Mouse (Mus musculus) intestine, embryonic 16.5 days (tissue): ENCODE data around the gene Bid. TPM values are rescaled to one million over a fixed set of nuclear protein-coding genes. Genes with fewer than 3 reads are reported as not detected.
A peak's percentile ranks its signal among the peaks of the same experiment; 100 is the strongest.
"Not testable (repeated sequence)": the region's sequence is repeated elsewhere in the genome, so short reads cannot be mapped to it uniquely, and the experiment has no call there.

Experiments
- ATAC-seq: fragments of 200-750 bp; cut with Nextera tagmentation; 2 replicates; pipeline ENCODE4 v1.8.0; 2017; ENCODE audit warnings: moderate TSS enrichment, moderate library complexity
- H3K27ac ChIP-seq: fragments of 300-500 bp; sonication (generic); 2 replicates; pipeline ENCODE4 v1.5.1; 2014; ENCODE audit warnings: mild to moderate bottlenecking, low read length
- H3K27me3 ChIP-seq: fragments of 300-500 bp; sonication (generic); replicated peaks from 2 replicates; pipeline ENCODE4 v1.6.1; 2014; ENCODE audit warnings: low read length, control low read depth, mixed read lengths; ENCODE audit not compliant: control insufficient read depth, insufficient read depth
- H3K36me3 ChIP-seq: fragments of 300-500 bp; sonication (generic); 2 replicates; pipeline ENCODE4 v1.6.1; 2014; ENCODE audit warnings: low read length, control low read depth; ENCODE audit not compliant: control insufficient read depth, insufficient read depth
- H3K4me1 ChIP-seq: fragments of 300-500 bp; sonication (generic); 2 replicates; pipeline ENCODE4 v1.6.1; 2014; ENCODE audit warnings: low read length, control low read depth, mixed read lengths; ENCODE audit not compliant: control insufficient read depth, insufficient read depth
- H3K4me2 ChIP-seq: fragments of 300-500 bp; sonication (generic); 2 replicates; pipeline ENCODE4 v1.6.1; 2014; ENCODE audit warnings: low read depth, low read length, control low read depth
- H3K4me3 ChIP-seq: fragments of 300-500 bp; sonication (generic); 2 replicates; pipeline ENCODE4 v1.5.1; 2014; ENCODE audit warnings: mild to moderate bottlenecking, low read length
- H3K9ac ChIP-seq: fragments of 300-500 bp; sonication (generic); 2 replicates; pipeline ENCODE4 v1.6.1; 2014; ENCODE audit warnings: low read depth, low read length
- H3K9me3 ChIP-seq: fragments of 300-500 bp; sonication (generic); 2 replicates; pipeline ENCODE4 v1.6.1; 2016; ENCODE audit warnings: low read length, control low read depth; ENCODE audit not compliant: control insufficient read depth
- WGBS: fragments of 180-500 bp; shearing (Covaris S2); extraction: QIAGEN DNeasy Blood & Tissue Kit; methylation state at CpG from one replicate; pipeline ENCODE4 v1.1.7; 2014; 5-methylcytosine and 5-hydroxymethylcytosine counted together
- polyA plus RNA-seq: library from polyadenylated mRNA; unstranded; fragments of >200 nt; fragmentation: Nextera tagmentation; extraction: Ambion mirVana; gene quantifications from 2 replicates; pipeline ENCODE4 v1.2.1, GENCODE M21; 2015

Bid gene
- polyA plus RNA-seq, 1 experiment from 2014 or later: 23.7 TPM

DNA sequence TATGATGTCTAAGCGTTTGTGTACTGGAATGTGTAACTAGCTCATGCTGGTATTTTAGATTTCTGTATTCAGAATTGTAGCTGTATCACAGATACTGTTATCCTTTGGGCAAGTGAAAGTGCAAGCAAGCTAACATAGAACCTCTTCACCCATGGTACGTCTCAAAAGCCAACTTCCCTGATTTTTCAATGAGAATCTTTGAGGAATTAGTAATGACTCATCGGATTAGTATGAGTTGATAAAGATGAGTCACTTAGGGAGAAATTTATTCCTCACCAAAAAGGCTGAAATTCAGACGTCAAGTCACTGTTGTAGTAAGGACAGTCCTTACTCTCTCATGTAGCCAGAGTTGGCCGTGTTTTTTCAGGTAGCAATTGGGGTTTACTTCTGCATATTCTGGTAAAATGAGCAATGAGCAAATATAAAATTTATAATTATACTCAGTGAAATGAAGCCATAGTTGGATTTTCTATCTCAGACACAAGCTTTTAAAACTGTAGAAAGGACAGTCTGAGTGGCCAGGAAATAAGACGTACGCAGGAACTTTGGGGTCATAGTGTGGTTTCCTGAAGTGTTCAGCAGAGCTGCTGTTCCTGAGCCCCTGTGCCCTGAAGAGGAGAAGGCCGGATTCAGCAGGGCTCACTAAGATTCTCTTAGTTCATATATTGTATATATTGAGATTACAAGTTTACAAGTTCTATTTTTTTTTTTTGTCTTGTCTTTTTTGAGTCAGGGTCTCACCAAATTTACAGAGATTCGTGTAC, 50.4 kb downstream of the Bid start:
- H3K4me3 ChIP-seq: no peak overlapping the region
- no peak overlapping the region for H3K9ac ChIP-seq
- no peak for ATAC-seq
- 78% methylated on average over 9 of the region's 9 CpGs for WGBS
- no peaks in the 10 kb centered on the region for H3K27me3 ChIP-seq
- 0 out of 2 replicates have a peak, but pooled peaks cover 2% of the 10 kb centered on the region for H3K36me3 ChIP-seq
- H3K4me2 ChIP-seq: no peak overlapping the region
- H3K27ac ChIP-seq: no peak overlapping the region
- H3K9me3 ChIP-seq: no peaks in the 10 kb centered on the region
- H3K4me1 ChIP-seq: no peaks in the 10 kb centered on the region

DNA sequence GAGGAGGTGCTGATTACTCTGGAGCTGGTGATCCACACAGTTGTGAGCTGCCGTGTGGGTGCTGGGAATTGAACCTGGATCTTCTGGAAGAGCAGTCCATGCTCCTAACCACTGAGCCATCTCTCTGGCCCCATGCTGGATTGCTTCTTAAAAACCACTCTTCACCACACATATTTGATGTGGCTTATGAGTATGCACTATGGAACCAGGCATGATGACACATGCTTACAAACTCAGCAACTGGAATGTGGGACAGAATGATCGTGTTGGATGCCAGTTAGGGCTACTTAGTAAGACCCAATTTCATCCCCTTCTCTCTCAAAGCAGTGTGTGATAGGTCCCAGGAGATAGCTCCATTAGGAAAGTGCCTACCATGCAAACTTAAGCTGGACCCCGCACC, 56.6 kb downstream of the Bid start:
- Histone ChIP-seq H3K27ac (no peak overlapping the region), H3K4me2 (no peak overlapping the region), H3K9me3 (0 out of 2 replicates have a peak, but pooled peaks cover 2% of the 10 kb centered on the region), H3K27me3 (no peaks in the 10 kb centered on the region), H3K4me3 (no peak overlapping the region), H3K9ac (no peak overlapping the region), H3K36me3 (peaks cover 3% of the 10 kb centered on the region; the same call in 1 of the 2 replicates), H3K4me1 (no peaks in the 10 kb centered on the region)
- no peak for ATAC-seq
- 93% methylated on average over 3 of the region's 3 CpGs for WGBS

DNA sequence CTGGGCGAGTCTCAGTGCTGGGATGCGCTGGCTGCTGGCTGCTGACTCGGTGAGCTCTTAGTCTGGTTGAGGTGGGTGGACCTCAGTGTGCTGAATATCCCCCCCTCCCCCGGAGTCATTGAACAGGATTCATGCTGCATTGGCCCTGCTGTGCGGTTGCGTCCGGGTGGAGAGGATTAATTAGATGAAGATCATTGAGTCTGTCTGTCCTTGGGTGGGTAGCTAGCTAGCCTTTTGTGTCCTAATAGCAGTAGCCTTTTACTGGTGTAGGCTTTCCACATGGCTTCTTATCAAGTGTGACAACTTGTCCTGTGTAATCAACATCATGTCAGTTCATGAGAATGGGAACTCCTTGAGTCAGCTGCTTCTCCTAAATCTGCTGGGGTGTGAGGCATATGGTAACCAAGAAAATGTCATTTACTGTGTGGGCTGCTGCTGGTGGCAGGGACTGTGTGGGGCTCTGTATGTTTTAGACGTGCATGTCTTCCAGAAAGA, 58.4 kb downstream of the Bid start:
- Histone ChIP-seq H3K4me2 (no peak overlapping the region), H3K27me3 (no peaks in the 10 kb centered on the region), H3K27ac (no peak overlapping the region), H3K4me1 (no peaks in the 10 kb centered on the region), H3K36me3 (peaks cover 7% of the 10 kb centered on the region; the same call in 1 of the 2 replicates), H3K9ac (no peak overlapping the region), H3K4me3 (no peak overlapping the region), H3K9me3 (0 out of 2 replicates have a peak, but pooled peaks cover 2% of the 10 kb centered on the region)
- 74% methylated on average over 8 of the region's 8 CpGs for WGBS
- ATAC-seq: no peak

DNA sequence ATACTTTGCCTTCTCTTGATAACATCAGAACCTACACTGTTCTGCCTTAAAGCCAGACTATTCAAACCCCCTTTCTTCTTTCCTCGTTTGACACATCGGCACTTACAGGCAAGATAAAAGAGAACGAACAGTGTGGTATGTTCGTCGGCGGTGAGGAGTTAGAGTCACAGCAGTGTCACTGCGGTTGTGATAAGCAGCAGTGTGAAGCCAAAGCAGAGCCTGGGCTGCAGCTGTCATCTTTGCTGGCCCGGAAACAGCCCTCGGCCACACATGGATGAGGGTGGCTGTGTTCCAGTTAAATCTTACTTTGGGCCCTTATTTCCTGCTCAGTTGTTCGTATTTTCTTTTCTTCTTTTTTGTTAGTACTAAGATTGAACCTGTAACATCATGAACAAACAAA, 62.2 kb downstream of the Bid start:
- Histone ChIP-seq H3K27ac (no peak overlapping the region), H3K36me3 (peaks cover 7% of the 10 kb centered on the region; the same call in 1 of the 2 replicates), H3K4me2 (no peak overlapping the region), H3K4me3 (no peak overlapping the region), H3K27me3 (no peaks in the 10 kb centered on the region), H3K9me3 (0 out of 2 replicates have a peak, but pooled peaks cover 2% of the 10 kb centered on the region), H3K9ac (no peak overlapping the region), H3K4me1 (no peaks in the 10 kb centered on the region)
- 87% methylated on average over 10 of the region's 10 CpGs for WGBS
- ATAC-seq: no peak

- H3K36me3 ChIP-seq, H3K9ac ChIP-seq, H3K4me2 ChIP-seq, H3K4me1 ChIP-seq, H3K4me3 ChIP-seq, H3K9me3 ChIP-seq, H3K27me3 ChIP-seq, H3K27ac ChIP-seq: not testable (repeated sequence)
- peak; percentile 58 for ATAC-seq
Measured at GRCm38 (mm10) chr6:120850720-120851119, 65.9 kb downstream of the Bid start.

Other genes with a start within 250 kb of the Bid start
- not detected in 2 replicates for gene Slc25a18, start 143.3 kb downstream of the Bid start, polyA plus RNA-seq
- gene Atp6v1e1, start 94.1 kb downstream of the Bid start, polyA plus RNA-seq: 187 and 202 TPM in 2 replicates
- gene Bcl2l13, start 80.6 kb downstream of the Bid start, polyA plus RNA-seq: 18.1 and 19.6 TPM in 2 replicates
- 4.8 and 5.5 TPM in 2 replicates for gene Mical3, start 214.1 kb upstream of the Bid start, polyA plus RNA-seq